Mouse (Mus musculus): ENCODE measurements around the gene Otud5.

DNA sequence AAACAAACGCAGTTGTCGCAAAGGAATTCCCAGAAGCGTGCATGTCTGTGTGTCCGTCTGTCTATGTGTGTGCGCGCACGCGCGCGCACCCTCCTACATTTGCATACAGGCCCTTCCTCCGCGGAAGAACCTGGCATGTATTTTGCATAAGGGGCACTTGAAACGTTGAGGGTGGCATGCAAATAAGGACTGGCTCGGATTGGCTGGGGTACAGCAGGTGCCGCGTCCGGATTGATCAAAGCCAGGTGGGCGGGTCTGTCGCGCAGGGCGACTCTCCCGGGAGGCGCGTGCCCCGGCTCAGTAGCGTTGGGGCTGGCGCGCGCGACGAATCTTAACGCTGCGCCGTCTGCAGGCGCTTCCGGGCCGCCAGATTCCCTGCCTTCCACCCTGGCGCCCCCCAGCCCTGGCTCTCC is 36.8 kb downstream of the Otud5 start, which contains the start of gene Pim2:
- TF ChIP-seq CTCF (IDR thresholded peaks at IDR 0.05; ENCODE audit: low read depth), result no peak
- no peak for TF ChIP-seq EP300 (IDR thresholded peaks at IDR 0.05; ENCODE audit: low read depth)

All from liver, embryonic 14.5 days (tissue).